25 mouse cellular contexts compared by ENCODE assay signal in the genomic region with DNA sequence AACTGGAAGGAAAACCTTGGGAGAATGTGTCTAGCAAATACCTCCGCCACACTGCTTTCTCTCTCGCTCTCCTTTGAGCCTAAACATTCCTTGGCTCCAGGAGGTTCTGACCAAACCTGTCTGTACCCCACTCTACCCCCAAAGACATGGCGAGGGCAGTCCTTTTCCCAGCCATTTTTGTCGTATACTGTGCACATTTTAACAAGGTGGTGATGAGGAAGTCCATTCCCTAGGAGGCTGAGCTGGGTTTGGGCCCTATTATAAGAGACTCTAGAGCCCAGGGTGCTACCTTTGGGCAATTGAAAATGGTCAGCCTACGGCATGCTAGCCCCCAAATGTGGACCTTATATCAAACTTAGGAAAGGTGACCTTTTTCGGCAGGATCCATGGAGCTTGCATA. TPM values are rescaled to one million over a fixed set of nuclear protein-coding genes. Genes with fewer than 3 reads are reported as not detected.
DNase-seq lines count a peak whose midpoint lies in the region; ATAC-seq lines count a peak whose summit lies in the region.
"Had no signal": no experiment of that assay in that cellular context is flagged by ENCODE, and none has a peak within 500 bp of the region (broad histone marks: within the 10 kb centered on the region; RNA-seq: fewer than 3 reads in every experiment).

No protein-coding gene starts in this region.

- H3K4me3 ChIP-seq in heart, embryonic 10.5 days: no peak overlapping the region
- H3K4me3 ChIP-seq in neural tube, embryonic 11.5 days (ENCODE audit: low read depth, low read length): peak overlapping the region; percentile 65
- peak overlapping the region; percentile 90 for H3K4me3 ChIP-seq in limb, embryonic 10.5 days
- H3K4me3 ChIP-seq in neural tube, embryonic 13.5 days: peak overlapping the region; percentile 59
- H3K4me3 ChIP-seq: embryonic facial prominence, embryonic 12.5 days; megakaryocyte, embryonic 14.5 days; midbrain, embryonic 15.5 days had no signal

- peaks cover 15% of the 10 kb centered on the region for H3K4me1 ChIP-seq in heart, embryonic 10.5 days
- H3K4me1 ChIP-seq in neural tube, embryonic 11.5 days (ENCODE audit: control insufficient read depth, insufficient read depth, low read length): no peaks in the 10 kb centered on the region; the same call in 1 of the 2 replicates
- H3K4me1 ChIP-seq in limb, embryonic 10.5 days: peaks cover 33% of the 10 kb centered on the region
- peaks cover 24% of the 10 kb centered on the region for H3K4me1 ChIP-seq in neural tube, embryonic 13.5 days (replicated peaks)
- H3K4me1 ChIP-seq: embryonic facial prominence, embryonic 12.5 days had no signal

- H3K9ac ChIP-seq in neural tube, embryonic 11.5 days (ENCODE audit: low read length): peak overlapping the region; percentile 94; the same call in 1 of the 2 replicates
- H3K9ac ChIP-seq in neural tube, embryonic 13.5 days: peak overlapping the region; percentile 97
- H3K9ac ChIP-seq: embryonic facial prominence, embryonic 12.5 days; forebrain, postnatal 0 days; hindbrain, embryonic 14.5 days; midbrain, embryonic 15.5 days had no signal

- H3K4me2 ChIP-seq in neural tube, embryonic 11.5 days (ENCODE audit: low read depth): peak overlapping the region; percentile 57
- H3K4me2 ChIP-seq in neural tube, embryonic 13.5 days: peak overlapping the region; percentile 97
- H3K4me2 ChIP-seq: embryonic facial prominence, embryonic 12.5 days; hindbrain, embryonic 14.5 days; midbrain, embryonic 15.5 days had no signal

- no peak for ATAC-seq in neural tube, embryonic 11.5 days (ENCODE audit: insufficient read depth, low FRiP score, low TSS enrichment)
- ATAC-seq in neural tube, embryonic 13.5 days (ENCODE audit: low read depth): no peak
- ATAC-seq: forebrain, postnatal 0 days; midbrain, embryonic 15.5 days had no signal

- peaks cover 99% of the 10 kb centered on the region for H3K27me3 ChIP-seq in heart, embryonic 10.5 days (ENCODE audit: insufficient read depth, poor library complexity, severe bottlenecking)
- peaks cover 76% of the 10 kb centered on the region for H3K27me3 ChIP-seq in neural tube, embryonic 11.5 days (ENCODE audit: control insufficient read depth, insufficient read depth, low read length)
- H3K27me3 ChIP-seq in limb, embryonic 10.5 days (ENCODE audit: low read depth, poor library complexity, severe bottlenecking): peaks cover 58% of the 10 kb centered on the region
- peaks cover 55% of the 10 kb centered on the region for H3K27me3 ChIP-seq in neural tube, embryonic 13.5 days

- WGBS in heart, embryonic 10.5 days: 15% methylated on average over 6 of the region's 6 CpGs
- WGBS in neural tube, embryonic 11.5 days: 21% methylated on average over 6 of the region's 6 CpGs
- 14% methylated on average over 6 of the region's 6 CpGs for WGBS in limb, embryonic 10.5 days
- WGBS in neural tube, embryonic 13.5 days: 34% methylated on average over 6 of the region's 6 CpGs

- H3K9me3 ChIP-seq in heart, embryonic 10.5 days: no peaks in the 10 kb centered on the region
- no peaks in the 10 kb centered on the region for H3K9me3 ChIP-seq in neural tube, embryonic 11.5 days (ENCODE audit: control insufficient read depth, low read length)
- no peaks in the 10 kb centered on the region for H3K9me3 ChIP-seq in limb, embryonic 10.5 days (replicated peaks)
- no peaks in the 10 kb centered on the region for H3K9me3 ChIP-seq in neural tube, embryonic 13.5 days
- H3K9me3 ChIP-seq: embryonic facial prominence, embryonic 12.5 days; midbrain, embryonic 15.5 days had no signal

- peak; percentile 17 for DNase-seq in heart, embryonic 10.5 days (ENCODE audit: low spot score)
- DNase-seq in heart, adult 8-10 months (ENCODE audit: low spot score): no peak
- DNase-seq in neural tube, embryonic 11.5 days (ENCODE audit: low spot score): no peak
- DNase-seq in neural tube, embryonic 10.5 days (ENCODE audit: extremely low spot score, low spot score): no peak
- no peak for DNase-seq in limb, embryonic 10.5 days (ENCODE audit: low spot score)
- DNase-seq in layer of hippocampus, postnatal 14 days (ENCODE audit: low spot score in 2 of 2): no peak
- DNase-seq in right cerebral cortex, postnatal 36 days (ENCODE audit: low spot score in 2 of 2): no peak
- DNase-seq: adrenal gland, postnatal 25 days; B cell, adult 2 months; cerebellum, adult 8-10 months; forebrain, postnatal 0 days; heart, postnatal 14 days; lung, postnatal 10 days; retina, postnatal 1 day; thymus, adult 2 months had no signal

- no peak overlapping the region for H3K27ac ChIP-seq in heart, embryonic 10.5 days
- H3K27ac ChIP-seq in neural tube, embryonic 11.5 days (ENCODE audit: low read depth, low read length): no peak overlapping the region
- H3K27ac ChIP-seq in limb, embryonic 10.5 days: peak overlapping the region; percentile 99
- H3K27ac ChIP-seq in neural tube, embryonic 13.5 days (replicated peaks): peak overlapping the region; percentile 96
- H3K27ac ChIP-seq: embryonic facial prominence, embryonic 12.5 days; hindbrain, embryonic 14.5 days; midbrain, embryonic 15.5 days had no signal

- no peaks in the 10 kb centered on the region for H3K36me3 ChIP-seq in heart, embryonic 10.5 days
- no peaks in the 10 kb centered on the region for H3K36me3 ChIP-seq in neural tube, embryonic 11.5 days (ENCODE audit: control insufficient read depth, insufficient read depth, low read length)
- peaks cover 56% of the 10 kb centered on the region for H3K36me3 ChIP-seq in limb, embryonic 10.5 days
- no peaks in the 10 kb centered on the region for H3K36me3 ChIP-seq in neural tube, embryonic 13.5 days
- H3K36me3 ChIP-seq: embryonic facial prominence, embryonic 12.5 days; midbrain, embryonic 15.5 days had no signal

RNA-seq across cellular contexts. Expression of a gene that starts 4.8 kb away (rescaled TPM):
- polyA plus RNA-seq in heart, embryonic 10.5 days (2016; fragmentation: Nextera tagmentation; extraction: Ambion mirVana): 0.30 and 3.6 TPM in 2 replicates
- not detected for total RNA-seq in heart, adult 8-10 months (2022)
- polyA plus RNA-seq in neural tube, embryonic 11.5 days (2014; fragmentation: Nextera tagmentation; extraction: Ambion mirVana): 70.6 and 72.8 TPM in 2 replicates
- 175 and 195 TPM in 2 replicates for polyA plus RNA-seq in limb, embryonic 10.5 days (2016; fragmentation: Nextera tagmentation; extraction: Ambion mirVana)
- polyA plus RNA-seq in neural tube, embryonic 13.5 days (2015; fragmentation: Nextera tagmentation; extraction: Ambion mirVana): 77.8 and 86.6 TPM in 2 replicates
- total RNA-seq in layer of hippocampus, postnatal 14 days (2021): not detected
- total RNA-seq: adrenal gland, postnatal 25 days; forebrain, postnatal 0 days; heart, postnatal 14 days; left cerebral cortex, postnatal 36 days had no signal
- polyA plus RNA-seq: forebrain, postnatal 0 days; small intestine, adult 2 months; thymus, adult 2 months had no signal

RNA-seq across cellular contexts. Expression of a gene that starts 5.0 kb away (rescaled TPM):
- polyA plus RNA-seq in heart, embryonic 10.5 days (2016; fragmentation: Nextera tagmentation; extraction: Ambion mirVana): 0.37 and 5.6 TPM in 2 replicates
- total RNA-seq in heart, adult 8-10 months (2022): not detected
- 98.8 and 105 TPM in 2 replicates for polyA plus RNA-seq in neural tube, embryonic 11.5 days (2014; fragmentation: Nextera tagmentation; extraction: Ambion mirVana)
- 95.7 and 123 TPM in 2 replicates for polyA plus RNA-seq in limb, embryonic 10.5 days (2016; fragmentation: Nextera tagmentation; extraction: Ambion mirVana)
- polyA plus RNA-seq in neural tube, embryonic 13.5 days (2015; fragmentation: Nextera tagmentation; extraction: Ambion mirVana): 125 and 130 TPM in 2 replicates
- not detected for total RNA-seq in layer of hippocampus, postnatal 14 days (2021)
- total RNA-seq: forebrain, postnatal 0 days; heart, postnatal 14 days; left cerebral cortex, postnatal 36 days had no signal
- polyA plus RNA-seq: embryonic facial prominence, embryonic 12.5 days; forebrain, postnatal 0 days; midbrain, embryonic 15.5 days; small intestine, adult 2 months had no signal

RNA-seq across cellular contexts. Expression of a gene that starts 9.7 kb away (rescaled TPM):
- 0.06 and 1.7 TPM in 2 replicates for polyA plus RNA-seq in heart, embryonic 10.5 days (2016; fragmentation: Nextera tagmentation; extraction: Ambion mirVana)
- not detected for total RNA-seq in heart, adult 8-10 months (2022)
- polyA plus RNA-seq in neural tube, embryonic 11.5 days (2014; fragmentation: Nextera tagmentation; extraction: Ambion mirVana): 6.0 and 6.7 TPM in 2 replicates
- polyA plus RNA-seq in limb, embryonic 10.5 days (2016; fragmentation: Nextera tagmentation; extraction: Ambion mirVana): 71.6 and 74.9 TPM in 2 replicates
- polyA plus RNA-seq in neural tube, embryonic 13.5 days (2015; fragmentation: Nextera tagmentation; extraction: Ambion mirVana): 4.7 and 5.7 TPM in 2 replicates
- not detected for total RNA-seq in layer of hippocampus, postnatal 14 days (2021)
- total RNA-seq: adrenal gland, postnatal 25 days; common myeloid progenitor, adult 5-6 weeks; forebrain, postnatal 0 days; heart, postnatal 14 days; left cerebral cortex, postnatal 36 days had no signal
- polyA plus RNA-seq: forebrain, postnatal 0 days; hindbrain, embryonic 14.5 days; large intestine, adult 2 months; liver, embryonic 16.5 days; small intestine, adult 2 months; thymus, adult 2 months had no signal

RNA-seq across cellular contexts. Expression of a gene that starts 14.2 kb away (rescaled TPM):
- polyA plus RNA-seq in heart, embryonic 10.5 days (2016; fragmentation: Nextera tagmentation; extraction: Ambion mirVana): 0.11 and 2.5 TPM in 2 replicates
- total RNA-seq in heart, adult 8-10 months (2022): under 1 TPM in 3 of 4 experiments, not detected in 1; 0.19 to 0.55 (median 0.31) TPM
- 61.2 and 71.3 TPM in 2 replicates for polyA plus RNA-seq in neural tube, embryonic 11.5 days (2014; fragmentation: Nextera tagmentation; extraction: Ambion mirVana)
- polyA plus RNA-seq in limb, embryonic 10.5 days (2016; fragmentation: Nextera tagmentation; extraction: Ambion mirVana): 24.7 and 24.8 TPM in 2 replicates
- 117 and 125 TPM in 2 replicates for polyA plus RNA-seq in neural tube, embryonic 13.5 days (2015; fragmentation: Nextera tagmentation; extraction: Ambion mirVana)
- total RNA-seq in layer of hippocampus, postnatal 14 days (2021): under 1 TPM; 0.16 to 0.45 TPM
- total RNA-seq: forebrain, postnatal 0 days; left cerebral cortex, postnatal 36 days had no signal
- polyA plus RNA-seq: forebrain, postnatal 0 days; midbrain, embryonic 15.5 days had no signal

RNA-seq across cellular contexts. Expression of a gene that starts 22.7 kb away (rescaled TPM):
- polyA plus RNA-seq in heart, embryonic 10.5 days (2016; fragmentation: Nextera tagmentation; extraction: Ambion mirVana): not detected in 2 replicates
- total RNA-seq in heart, adult 8-10 months (2022): under 1 TPM in 1 of 4 experiments, not detected in 3; 0.54 TPM
- polyA plus RNA-seq in neural tube, embryonic 11.5 days (2014; fragmentation: Nextera tagmentation; extraction: Ambion mirVana): not detected in 2 replicates
- 0.79 and 1.2 TPM in 2 replicates for polyA plus RNA-seq in limb, embryonic 10.5 days (2016; fragmentation: Nextera tagmentation; extraction: Ambion mirVana)
- not detected in 2 replicates for polyA plus RNA-seq in neural tube, embryonic 13.5 days (2015; fragmentation: Nextera tagmentation; extraction: Ambion mirVana)
- not detected for total RNA-seq in layer of hippocampus, postnatal 14 days (2021)
- total RNA-seq: common myeloid progenitor, adult 5-6 weeks; forebrain, postnatal 0 days; heart, postnatal 14 days; left cerebral cortex, postnatal 36 days had no signal
- polyA plus RNA-seq: embryonic facial prominence, embryonic 12.5 days; forebrain, postnatal 0 days; hindbrain, embryonic 14.5 days; liver, embryonic 16.5 days; midbrain, embryonic 15.5 days had no signal

Comparison
In these comparisons a context has a peak if more than half of its experiments do, and no peak if none do; other contexts are left out.
1. H3K27ac ChIP-seq: peak in limb, embryonic 10.5 days (single experiment) and neural tube, embryonic 13.5 days (single experiment); none in heart, embryonic 10.5 days (single experiment) and neural tube, embryonic 11.5 days (single experiment).
2. RNA of a gene that starts 4.8 kb away (polyA plus RNA-seq): 175 to 195 TPM in limb, embryonic 10.5 days, 77.8 to 86.6 TPM in neural tube, embryonic 13.5 days and 70.6 to 72.8 TPM in neural tube, embryonic 11.5 days; 0.30 to 3.6 TPM in heart, embryonic 10.5 days; every median in the first group is over 10 times any median in the second.
3. RNA of a gene that starts 5.0 kb away (polyA plus RNA-seq): 125 to 130 TPM in neural tube, embryonic 13.5 days, 98.8 to 105 TPM in neural tube, embryonic 11.5 days and 95.7 to 123 TPM in limb, embryonic 10.5 days; 0.37 to 5.6 TPM in heart, embryonic 10.5 days; every median in the first group is over 10 times any median in the second.